Mouse (Mus musculus) stomach, embryonic 16.5 days (tissue): ENCODE measurements around the gene Gm6525. TPM values are rescaled to one million over a fixed set of nuclear protein-coding genes. Genes with fewer than 3 reads are reported as not detected.
A peak's percentile ranks its signal among the peaks of the same experiment; 100 is the strongest.

ENCODE experiments used
- ATAC-seq: fragments of 200-750 bp; cut with Nextera tagmentation; 2 replicates; pipeline ENCODE4 v1.8.0; 2017; ENCODE audit warnings: moderate number of reproducible peaks, moderate TSS enrichment; ENCODE audit not compliant: insufficient read depth, low FRiP score
- H3K27ac ChIP-seq: fragments of 300-500 bp; sonication (generic); 2 replicates; pipeline ENCODE4 v1.5.1; 2014; ENCODE audit warnings: low read length
- H3K27me3 ChIP-seq: fragments of 300-500 bp; sonication (generic); 2 replicates; pipeline ENCODE4 v1.6.1; 2014; ENCODE audit warnings: low read length, control low read depth, mixed read lengths; ENCODE audit not compliant: control insufficient read depth, insufficient read depth
- H3K36me3 ChIP-seq: fragments of 300-500 bp; sonication (generic); 2 replicates; pipeline ENCODE4 v1.6.1; 2014; ENCODE audit warnings: low read length; ENCODE audit not compliant: control insufficient read depth, insufficient read depth
- H3K4me1 ChIP-seq: fragments of 300-500 bp; sonication (generic); 2 replicates; pipeline ENCODE4 v1.6.1; 2014; ENCODE audit warnings: low read length, control low read depth, mixed read lengths; ENCODE audit not compliant: control insufficient read depth, insufficient read depth
- H3K4me2 ChIP-seq: fragments of 300-500 bp; sonication (generic); 2 replicates; pipeline ENCODE4 v1.6.1; 2014; ENCODE audit warnings: low read depth, low read length, mixed read lengths
- H3K4me3 ChIP-seq: fragments of 300-500 bp; sonication (generic); replicated peaks from 2 replicates; pipeline ENCODE4 v1.5.1; 2014; ENCODE audit warnings: mild to moderate bottlenecking, low read length
- H3K9ac ChIP-seq: fragments of 300-500 bp; sonication (generic); 2 replicates; pipeline ENCODE4 v1.6.1; 2014; ENCODE audit warnings: low read length
- H3K9me3 ChIP-seq: fragments of 300-500 bp; sonication (generic); replicated peaks from 2 replicates; pipeline ENCODE4 v1.6.1; 2016; ENCODE audit warnings: low read length, control low read depth; ENCODE audit not compliant: control insufficient read depth
- WGBS: fragments of 180-500 bp; shearing (Covaris S2); extraction: QIAGEN DNeasy Blood & Tissue Kit; methylation state at CpG from one replicate; pipeline ENCODE4 v1.1.7; 2014; 5-methylcytosine and 5-hydroxymethylcytosine counted together
- polyA plus RNA-seq: library from polyadenylated mRNA; unstranded; fragments of >200 nt; fragmentation: Nextera tagmentation; extraction: Ambion mirVana; gene quantifications from 2 replicates; pipeline ENCODE4 v1.2.1, GENCODE M21; 2015

The Gm6525 gene
- polyA plus RNA-seq = 0.60 and 0.70 TPM in 2 replicates

- H3K4me1 ChIP-seq = no peaks in the 10 kb centered on the region
- ATAC-seq = no peak
These were observed at the start of gene Gm6525 for GRCm38 (mm10) chr3:84173581-84174154. Gm6525 (plus strand) TSS chr3:84174104.

GRCm38 (mm10) chr3:84125704-84126289, 48.1 kb upstream of the Gm6525 start:
- Histone ChIP-seq H3K27me3 (no peaks in the 10 kb centered on the region), H3K4me3 (no peak overlapping the region), H3K9me3 (no peaks in the 10 kb centered on the region), H3K36me3 (no peaks in the 10 kb centered on the region), H3K4me2 (no peak overlapping the region), H3K4me1 (peaks cover 5% of the 10 kb centered on the region; the same call in 1 of the 2 replicates), H3K9ac (no peak overlapping the region), H3K27ac (no peak overlapping the region)
- WGBS = 59% methylated on average over 6 of the region's 6 CpGs
- ATAC-seq = no peak

More at GRCm38 (mm10) chr3:84173581-84174154, at the start of gene Gm6525:
- H3K4me2 ChIP-seq = no peak within 1 kb of the TSS
- no peaks in the 10 kb centered on the region for H3K9me3 ChIP-seq
- no peak within 1 kb of the TSS for H3K27ac ChIP-seq
- H3K9ac ChIP-seq = no peak within 1 kb of the TSS
- H3K36me3 ChIP-seq = no peaks in the 10 kb centered on the region
- H3K4me3 ChIP-seq = no peak within 1 kb of the TSS
- no peaks in the 10 kb centered on the region for H3K27me3 ChIP-seq
- WGBS = 79% methylated on average over 11 of the region's 11 CpGs

GRCm38 (mm10) chr3:84126721-84127120, 47.2 kb upstream of the Gm6525 start:
- Histone ChIP-seq H3K4me1 (peaks cover 5% of the 10 kb centered on the region; the same call in 1 of the 2 replicates), H3K9me3 (no peaks in the 10 kb centered on the region), H3K27me3 (no peaks in the 10 kb centered on the region), H3K27ac (no peak overlapping the region), H3K9ac (no peak overlapping the region), H3K4me3 (no peak overlapping the region), H3K36me3 (no peaks in the 10 kb centered on the region), H3K4me2 (no peak overlapping the region)
- 79% methylated on average over 3 of the region's 3 CpGs for WGBS
- no peak for ATAC-seq

- ATAC-seq = no peak
- Histone ChIP-seq H3K27me3 (no peaks in the 10 kb centered on the region), H3K36me3 (no peaks in the 10 kb centered on the region), H3K9ac (no peak overlapping the region), H3K9me3 (no peaks in the 10 kb centered on the region), H3K27ac (no peak overlapping the region), H3K4me3 (no peak overlapping the region), H3K4me1 (peaks cover 5% of the 10 kb centered on the region; the same call in 1 of the 2 replicates), H3K4me2 (no peak overlapping the region)
- 69% methylated on average over 2 of the region's 2 CpGs for WGBS
These were observed 46.5 kb upstream of the Gm6525 start for GRCm38 (mm10) chr3:84127431-84127830.

GRCm38 (mm10) chr3:84128871-84129870, 44.7 kb upstream of the Gm6525 start:
- H3K27me3 ChIP-seq = no peaks in the 10 kb centered on the region
- 52% methylated on average over 11 of the region's 11 CpGs for WGBS
- H3K4me3 ChIP-seq = no peak overlapping the region
- H3K9ac ChIP-seq = no peak overlapping the region
- H3K9me3 ChIP-seq = no peaks in the 10 kb centered on the region
- H3K4me2 ChIP-seq = no peak overlapping the region
- ATAC-seq = peak; percentile 54
- H3K27ac ChIP-seq = no peak overlapping the region
- H3K36me3 ChIP-seq = no peaks in the 10 kb centered on the region
- peaks cover 5% of the 10 kb centered on the region; the same call in 1 of the 2 replicates for H3K4me1 ChIP-seq

GRCm38 (mm10) chr3:84130776-84131175, 43.1 kb upstream of the Gm6525 start:
- no peak for ATAC-seq
- Histone ChIP-seq H3K4me1 (peaks cover 3% of the 10 kb centered on the region; the same call in 1 of the 2 replicates), H3K9ac (no peak overlapping the region), H3K36me3 (no peaks in the 10 kb centered on the region), H3K27ac (no peak overlapping the region), H3K4me2 (no peak overlapping the region), H3K4me3 (no peak overlapping the region), H3K27me3 (no peaks in the 10 kb centered on the region), H3K9me3 (no peaks in the 10 kb centered on the region)
- WGBS = 46% methylated on average over 5 of the region's 5 CpGs

GRCm38 (mm10) chr3:84131369-84131768, 42.5 kb upstream of the Gm6525 start:
- H3K9me3 ChIP-seq = no peaks in the 10 kb centered on the region
- ATAC-seq = 0 out of 2 replicates have a peak, but pooled peaks have one; percentile 22
- H3K9ac ChIP-seq = no peak overlapping the region
- H3K36me3 ChIP-seq = no peaks in the 10 kb centered on the region
- H3K4me2 ChIP-seq = no peak overlapping the region
- H3K4me1 ChIP-seq = no peaks in the 10 kb centered on the region; the same call in 1 of the 2 replicates
- H3K4me3 ChIP-seq = no peak overlapping the region
- 78% methylated on average over 3 of the region's 3 CpGs for WGBS
- no peaks in the 10 kb centered on the region for H3K27me3 ChIP-seq
- H3K27ac ChIP-seq = no peak overlapping the region

- WGBS = 33% methylated on average over 9 of the region's 9 CpGs
- Histone ChIP-seq H3K9me3 (0 out of 2 replicates have a peak, but pooled peaks cover 3% of the 10 kb centered on the region), H3K9ac (no peak overlapping the region), H3K4me3 (no peak overlapping the region), H3K36me3 (no peaks in the 10 kb centered on the region), H3K27ac (no peak overlapping the region), H3K27me3 (no peaks in the 10 kb centered on the region), H3K4me2 (peak overlapping the region; percentile 25; the same call in 1 of the 2 replicates), H3K4me1 (no peaks in the 10 kb centered on the region)
- peak; percentile 89; the same call in 1 of the 2 replicates for ATAC-seq
These were observed 38.5 kb upstream of the Gm6525 start for GRCm38 (mm10) chr3:84135387-84135786.
